Mouse (Mus musculus) kidney, adult 2 months (tissue): ENCODE data around the gene Emc8. TPM values are rescaled to one million over a fixed set of nuclear protein-coding genes. Genes with fewer than 3 reads are reported as not detected.

Experiments used
- DNase-seq: peaks from one replicate; pipeline ENCODE4 v3.0.0; 2021
- H3K27ac ChIP-seq: fragments of 200-500 bp; 2 replicates; pipeline ENCODE4 v1.5.1; 2012; ENCODE audit warnings: low read depth, low read length, control low read depth, inconsistent platforms; ENCODE audit not compliant: insufficient read depth
- H3K27me3 ChIP-seq: fragments of 200-500 bp; replicated peaks from 2 replicates; pipeline ENCODE4 v1.6.1; 2012; ENCODE audit warnings: mild to moderate bottlenecking, moderate library complexity, low read length, inconsistent platforms; ENCODE audit not compliant: control insufficient read depth, insufficient read depth
- H3K36me3 ChIP-seq: fragments of 200-500 bp; 2 replicates; pipeline ENCODE4 v1.6.1; 2012; ENCODE audit warnings: mild to moderate bottlenecking, moderate library complexity, low read length, inconsistent platforms; ENCODE audit not compliant: control insufficient read depth, insufficient read depth
- H3K4me1 ChIP-seq: fragments of 200-500 bp; 2 replicates; pipeline ENCODE4 v1.6.1; 2011; ENCODE audit warnings: low read length; ENCODE audit not compliant: control insufficient read depth, insufficient read depth
- H3K4me3 ChIP-seq: fragments of 200-500 bp; 2 replicates; pipeline ENCODE4 v1.5.1; 2011; ENCODE audit warnings: mild to moderate bottlenecking, low read depth, low read length, control low read depth; ENCODE audit not compliant: insufficient read depth
- CTCF ChIP-seq: fragments of 200-500 bp; conservative IDR thresholded peaks from 2 replicates; pipeline ENCODE4 v1.5.1; 2011; ENCODE audit warnings: low read depth, mild to moderate bottlenecking, control low read depth, low read length, moderate library complexity, mixed read lengths; ENCODE audit not compliant: insufficient read depth, insufficient read length
- POLR2A ChIP-seq: fragments of 200-500 bp; IDR thresholded peaks from one replicate; pipeline ENCODE4 v1.6.1; 2011; ENCODE audit warnings: low read depth, low read length, control low read depth
- WGBS: fragments of 180-500 bp; shearing (Covaris S2); methylation state at CpG from one replicate; pipeline ENCODE4 v1.1.7; 2018; 5-methylcytosine and 5-hydroxymethylcytosine counted together
- polyA plus RNA-seq: library from polyadenylated mRNA; depleted of rRNA; stranded (reverse); fragments of >200 nt; gene quantifications from 2 replicates; pipeline ENCODE4 v1.2.3, GENCODE M21; 2012; rRNA removed

Emc8 gene
- polyA plus RNA-seq, 1 experiment, result 67.0 TPM

- Histone ChIP-seq H3K4me3 (no peak overlapping the region), H3K27ac (no peak overlapping the region), H3K4me1 (no peaks in the 10 kb centered on the region), H3K36me3 (no peaks in the 10 kb centered on the region), H3K27me3 (no peaks in the 10 kb centered on the region)
- no peak for TF ChIP-seq POLR2A
- TF ChIP-seq CTCF, result peak; percentile 79
- WGBS, result 2% methylated on average over 6 of the region's 6 CpGs
- DNase-seq, result peak; percentile 56
These were observed 50.3 kb downstream of the Emc8 start for GRCm38 (mm10) chr8:120618110-120618509.

GRCm38 (mm10) chr8:120616663-120617626 is 51.4 kb downstream of the Emc8 start:
- no peaks in the 10 kb centered on the region for H3K4me1 ChIP-seq
- 77% methylated on average over 7 of the region's 8 CpGs for WGBS
- no peaks in the 10 kb centered on the region for H3K36me3 ChIP-seq
- no peak for TF ChIP-seq CTCF
- TF ChIP-seq POLR2A, result no peak
- no peak overlapping the region for H3K4me3 ChIP-seq
- DNase-seq, result no peak
- H3K27me3 ChIP-seq, result no peaks in the 10 kb centered on the region
- no peak overlapping the region for H3K27ac ChIP-seq

DNA sequence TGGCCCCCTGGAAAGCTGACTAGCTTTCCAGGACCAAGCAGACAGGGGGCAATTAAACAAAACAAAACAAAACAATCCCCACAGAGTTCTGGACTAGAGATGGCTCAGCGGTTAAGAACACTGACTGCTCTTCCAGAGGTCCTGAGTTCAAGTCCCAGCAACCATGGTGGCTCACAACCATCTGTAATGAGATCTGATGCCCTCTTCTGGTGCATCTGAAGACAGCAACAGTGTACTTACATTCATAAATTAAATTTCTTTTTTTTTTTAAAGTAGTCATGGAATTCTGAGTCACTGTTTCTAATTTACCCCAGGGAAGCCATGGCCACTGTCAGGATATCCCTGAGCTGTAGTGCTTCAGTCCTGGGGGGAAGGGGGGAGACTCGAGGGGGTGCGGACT is 53.9 kb downstream of the Emc8 start:
- no peaks in the 10 kb centered on the region for H3K27me3 ChIP-seq
- no peak for TF ChIP-seq POLR2A
- 92% methylated on average over 3 of the region's 3 CpGs for WGBS
- no peak overlapping the region for H3K4me3 ChIP-seq
- no peak for DNase-seq
- no peaks in the 10 kb centered on the region for H3K4me1 ChIP-seq
- H3K36me3 ChIP-seq, result no peaks in the 10 kb centered on the region
- H3K27ac ChIP-seq, result no peak overlapping the region

DNA sequence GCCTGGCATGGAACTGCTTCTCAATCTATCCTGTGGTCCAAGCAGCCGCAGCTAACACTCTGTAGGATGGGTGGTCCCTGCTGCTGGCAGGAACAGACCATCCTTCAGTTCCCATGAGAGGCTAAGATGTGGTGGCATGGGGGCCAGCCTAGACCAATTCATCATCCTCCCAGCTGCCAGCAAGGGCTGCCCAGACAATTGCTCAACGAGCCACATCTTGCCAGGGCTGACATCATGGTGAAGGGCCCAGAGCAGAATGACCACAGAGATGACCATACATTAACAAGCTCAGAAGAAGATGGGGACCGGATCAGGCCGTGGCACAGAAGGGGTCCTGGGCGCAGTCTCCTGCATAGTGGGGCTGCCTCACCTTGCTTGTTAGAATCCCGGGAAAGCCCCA is 57.5 kb downstream of the Emc8 start:
- TF ChIP-seq POLR2A (no peak), CTCF (no peak)
- Histone ChIP-seq H3K4me3 (no peak overlapping the region), H3K36me3 (no peaks in the 10 kb centered on the region), H3K27me3 (no peaks in the 10 kb centered on the region), H3K4me1 (no peaks in the 10 kb centered on the region), H3K27ac (no peak overlapping the region)
- no peak for DNase-seq
- WGBS, result 80% methylated on average over 6 of the region's 6 CpGs

- DNase-seq, result peak; percentile 77
- 10% methylated on average over 7 of the region's 7 CpGs for WGBS
- Histone ChIP-seq H3K27ac (no peak overlapping the region), H3K27me3 (no peaks in the 10 kb centered on the region), H3K4me3 (no peak overlapping the region), H3K4me1 (no peaks in the 10 kb centered on the region), H3K36me3 (no peaks in the 10 kb centered on the region)
- TF ChIP-seq POLR2A (no peak), CTCF (peak; percentile 84)
These were observed 60.5 kb downstream of the Emc8 start for GRCm38 (mm10) chr8:120607885-120608284.

DNA sequence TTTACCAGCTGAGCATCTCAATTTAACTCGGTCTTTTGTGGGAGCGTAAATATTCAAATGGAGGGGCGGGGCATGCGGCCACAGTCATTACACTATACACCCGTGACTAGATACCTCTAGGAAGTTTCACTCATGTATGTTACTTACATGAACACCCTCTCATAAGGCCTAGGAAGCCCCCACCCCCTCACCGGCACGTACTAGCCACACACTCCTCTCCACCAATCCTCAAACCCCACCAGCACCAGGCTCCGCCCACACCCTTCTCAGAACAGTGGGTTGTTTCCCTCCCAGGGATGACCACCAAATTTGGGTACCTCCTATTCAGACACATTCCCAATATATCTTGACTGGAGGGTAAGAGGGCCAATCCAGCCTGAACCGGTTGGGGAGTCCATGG is 60.9 kb downstream of the Emc8 start:
- Histone ChIP-seq H3K4me3 (no peak overlapping the region), H3K27me3 (no peaks in the 10 kb centered on the region), H3K36me3 (no peaks in the 10 kb centered on the region), H3K4me1 (no peaks in the 10 kb centered on the region), H3K27ac (no peak overlapping the region)
- WGBS, result 73% methylated on average over 9 of the region's 9 CpGs
- DNase-seq, result no peak
- no peak for TF ChIP-seq CTCF
- no peak for TF ChIP-seq POLR2A

Other genes starting within 250 kb of the Emc8 start
- 6.4 and 6.9 TPM in 2 replicates for gene Gins2, start 79.3 kb downstream of the Emc8 start, polyA plus RNA-seq
- gene 1190005I06Rik, start 20.9 kb downstream of the Emc8 start, polyA plus RNA-seq, result 4.6 and 6.8 TPM in 2 replicates
- 1.6 TPM in 1 of 2 replicates, not detected in the other for gene Gm27021, start 494 bp downstream of the Emc8 start, polyA plus RNA-seq
- 2,823 and 3,733 TPM in 2 replicates for gene Cox4i1, start 351 bp downstream of the Emc8 start, polyA plus RNA-seq
- 12.3 and 16.7 TPM in 2 replicates for gene Irf8, start 67.8 kb upstream of the Emc8 start, polyA plus RNA-seq